Mouse (Mus musculus) ES-Bruce4 (cell line): ENCODE results near the gene Foxp1. TPM values are rescaled to one million over a fixed set of nuclear protein-coding genes. Genes with fewer than 3 reads are reported as not detected.

ENCODE experiments used
- H3K27ac ChIP-seq: 2 replicates; pipeline ENCODE4 v1.5.1; 2012; ENCODE audit warnings: low read length, inconsistent platforms; ENCODE audit not compliant: insufficient read depth
- H3K27me3 ChIP-seq: 2 replicates; pipeline ENCODE4 v1.6.1; 2012; ENCODE audit warnings: mild to moderate bottlenecking, low read length, inconsistent platforms; ENCODE audit not compliant: control insufficient read depth, poor library complexity, insufficient read depth, severe bottlenecking
- H3K36me3 ChIP-seq: 2 replicates; pipeline ENCODE4 v1.6.1; 2012; ENCODE audit warnings: inconsistent platforms, mild to moderate bottlenecking, low read length, moderate library complexity; ENCODE audit not compliant: control insufficient read depth, poor library complexity, insufficient read depth, severe bottlenecking
- H3K4me1 ChIP-seq: one replicate; pipeline ENCODE4 v1.8.1; 2011; ENCODE audit warnings: low read length; ENCODE audit not compliant: control insufficient read depth, insufficient read depth
- H3K4me3 ChIP-seq: 2 replicates; pipeline ENCODE4 v1.5.1; 2011; ENCODE audit warnings: low read depth, mild to moderate bottlenecking, low read length
- H3K9ac ChIP-seq: 2 replicates; pipeline ENCODE4 v1.6.1; 2012; ENCODE audit warnings: low read depth, mild to moderate bottlenecking, inconsistent platforms; ENCODE audit not compliant: poor library complexity, severe bottlenecking
- H3K9me3 ChIP-seq: replicated peaks from 2 replicates; pipeline ENCODE4 v1.6.1; 2012; ENCODE audit warnings: mild to moderate bottlenecking, low read length, inconsistent platforms; ENCODE audit not compliant: control insufficient read depth, poor library complexity, insufficient read depth, severe bottlenecking
- CTCF ChIP-seq: IDR thresholded peaks from one replicate; pipeline ENCODE4 v1.8.1; 2011; ENCODE audit warnings: low read depth, low read length
- EP300 ChIP-seq: IDR thresholded peaks from 2 replicates; pipeline ENCODE4 v1.6.1; 2011; ENCODE audit warnings: low read depth, low read length; ENCODE audit not compliant: insufficient read depth
- POLR2A ChIP-seq: IDR thresholded peaks from one replicate; pipeline ENCODE4 v1.8.1; 2011; ENCODE audit warnings: low read length; ENCODE audit not compliant: insufficient read depth
- polyA plus RNA-seq: library from polyadenylated mRNA; stranded (reverse); fragments of >200 nt; gene quantifications from 2 replicates; pipeline ENCODE4 v1.2.4, GENCODE M21; 2011; ENCODE audit warnings: low read depth; ENCODE audit not compliant: missing spikeins, insufficient read depth, insufficient read length

The Foxp1 gene
- polyA plus RNA-seq, 1 experiment: 33.5 TPM

GRCm38 (mm10) chr6:99033062-99033461, 489.5 kb downstream of the Foxp1 start:
- Histone ChIP-seq H3K9me3 (no peaks in the 10 kb centered on the region), H3K36me3 (no peaks in the 10 kb centered on the region), H3K4me1 (peaks cover 11% of the 10 kb centered on the region), H3K27ac (0 out of 2 replicates have a peak overlapping the region, but pooled peaks have one; percentile 28), H3K27me3 (no peaks in the 10 kb centered on the region), H3K4me3 (no peak overlapping the region), H3K9ac (0 out of 2 replicates have a peak overlapping the region, but pooled peaks have one; percentile 2)
- peak; percentile 77 for TF ChIP-seq EP300
- TF ChIP-seq CTCF: peak; percentile 51
- no peak for TF ChIP-seq POLR2A

GRCm38 (mm10) chr6:99031321-99031903, 491.1 kb downstream of the Foxp1 start:
- Histone ChIP-seq H3K4me1 (peaks cover 11% of the 10 kb centered on the region), H3K4me3 (no peak overlapping the region), H3K27me3 (no peaks in the 10 kb centered on the region), H3K9me3 (no peaks in the 10 kb centered on the region), H3K36me3 (no peaks in the 10 kb centered on the region), H3K9ac (no peak overlapping the region), H3K27ac (peak overlapping the region; percentile 30; the same call in 1 of the 2 replicates)
- no peak for TF ChIP-seq EP300

GRCm38 (mm10) chr6:99030251-99030650, 492.3 kb downstream of the Foxp1 start:
- Histone ChIP-seq H3K9me3 (no peaks in the 10 kb centered on the region), H3K27ac (peak overlapping the region; percentile 80), H3K9ac (0 out of 2 replicates have a peak overlapping the region, but pooled peaks have one; percentile 1), H3K4me1 (peaks cover 11% of the 10 kb centered on the region), H3K36me3 (no peaks in the 10 kb centered on the region), H3K27me3 (no peaks in the 10 kb centered on the region), H3K4me3 (no peak overlapping the region)
- peak; percentile 35 for TF ChIP-seq CTCF
- TF ChIP-seq EP300: peak; percentile 50
- TF ChIP-seq POLR2A: no peak

- no peaks in the 10 kb centered on the region for H3K27me3 ChIP-seq
- H3K9ac ChIP-seq: no peak overlapping the region
- H3K9me3 ChIP-seq: no peaks in the 10 kb centered on the region
- H3K4me3 ChIP-seq: no peak overlapping the region
- peaks cover 11% of the 10 kb centered on the region for H3K4me1 ChIP-seq
- H3K27ac ChIP-seq: peak overlapping the region; percentile 80; the same call in 1 of the 2 replicates
- TF ChIP-seq EP300 (peak; percentile 94), CTCF (no peak), POLR2A (no peak)
- no peaks in the 10 kb centered on the region for H3K36me3 ChIP-seq
These were observed 493.1 kb downstream of the Foxp1 start for GRCm38 (mm10) chr6:99029438-99029837.

GRCm38 (mm10) chr6:99028989-99029305, 493.6 kb downstream of the Foxp1 start:
- no peaks in the 10 kb centered on the region for H3K9me3 ChIP-seq
- no peaks in the 10 kb centered on the region for H3K27me3 ChIP-seq
- H3K4me1 ChIP-seq: peaks cover 11% of the 10 kb centered on the region
- peak overlapping the region; percentile 69 for H3K27ac ChIP-seq
- no peaks in the 10 kb centered on the region for H3K36me3 ChIP-seq
- peak overlapping the region; percentile 84 for H3K9ac ChIP-seq
- TF ChIP-seq EP300 (no peak), CTCF (no peak), POLR2A (no peak)
- H3K4me3 ChIP-seq: peak overlapping the region; percentile 94

GRCm38 (mm10) chr6:99028161-99028988, 494.1 kb downstream of the Foxp1 start:
- Histone ChIP-seq H3K9me3 (no peaks in the 10 kb centered on the region), H3K27ac (peak overlapping the region; percentile 75), H3K9ac (peak overlapping the region; percentile 84), H3K4me1 (peaks cover 10% of the 10 kb centered on the region), H3K27me3 (no peaks in the 10 kb centered on the region), H3K4me3 (peak overlapping the region; percentile 94), H3K36me3 (no peaks in the 10 kb centered on the region)
- TF ChIP-seq EP300: no peak
- no peak for TF ChIP-seq CTCF
- no peak for TF ChIP-seq POLR2A
